Mouse (Mus musculus) liver, embryonic 18 days (tissue): ENCODE data around the gene Olfr1061. TPM values are rescaled to one million over a fixed set of nuclear protein-coding genes. Genes with fewer than 3 reads are reported as not detected.

Source experiments
- polyA plus RNA-seq: library from polyadenylated mRNA; depleted of rRNA; stranded (reverse); fragments of >200 nt; gene quantifications from 2 replicates; pipeline ENCODE4 v1.2.3, GENCODE M21; 2012; rRNA removed

Gene Olfr1061
- not detected in 2 replicates for polyA plus RNA-seq

DNA sequence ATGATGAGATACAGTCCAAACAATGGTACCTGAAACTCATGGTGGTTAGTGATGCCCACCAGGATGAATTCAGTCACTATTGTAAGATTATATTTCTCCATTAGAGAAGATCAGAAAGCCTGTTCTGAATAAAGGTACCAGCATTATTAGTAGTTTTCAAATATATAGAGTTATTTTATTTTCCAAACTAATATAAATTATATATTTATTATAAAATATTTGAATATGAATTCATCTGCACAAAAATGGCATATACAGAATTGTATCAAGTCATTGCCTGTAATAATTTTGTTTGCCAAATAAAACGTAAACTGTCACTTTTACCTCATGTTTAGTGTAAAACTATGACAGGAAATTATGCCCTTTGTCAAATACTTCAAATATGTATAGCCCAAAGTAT is at the start of gene Olfr1061:
Gene Olfr1061 (minus strand): TSS at position 101 of the 400 bp plus-strand sequence.

GRCm38 (mm10) chr2:86456169-86456568 is 42.3 kb upstream of the Olfr1061 start, which contains the start of gene Olfr1066:
Gene Olfr1066 (minus strand): TSS chr2:86456269.

DNA sequence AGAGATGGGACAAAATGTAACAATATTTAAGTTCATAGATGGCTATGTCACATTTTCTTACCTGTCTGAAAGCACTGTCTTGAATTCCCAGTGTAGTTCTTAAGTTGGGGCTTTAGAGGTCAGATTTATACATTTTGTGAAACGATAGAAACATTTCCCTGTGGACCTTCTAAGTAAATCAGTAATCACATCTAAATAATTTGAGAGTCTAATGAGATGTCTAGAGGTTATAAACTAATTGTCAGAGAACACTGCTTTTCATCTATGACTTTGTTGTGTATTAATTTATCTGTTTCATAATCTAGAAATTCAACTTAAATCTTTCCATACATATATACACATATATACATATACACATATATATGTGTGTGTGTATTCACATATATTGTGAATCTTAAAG is 36.6 kb upstream of the Olfr1061 start, which contains the start of gene Olfr1065:
Gene Olfr1065 (minus strand): TSS at position 101 of the 400 bp plus-strand sequence.

GRCm38 (mm10) chr2:86426649-86427048 is 12.8 kb upstream of the Olfr1061 start, which contains the start of gene Olfr1062:
Gene Olfr1062 (minus strand): TSS chr2:86426749.

GRCm38 (mm10) chr2:86388461-86388860 is 25.4 kb downstream of the Olfr1061 start, which contains the start of gene Olfr1058:
Gene Olfr1058 (minus strand): TSS chr2:86388561.

DNA sequence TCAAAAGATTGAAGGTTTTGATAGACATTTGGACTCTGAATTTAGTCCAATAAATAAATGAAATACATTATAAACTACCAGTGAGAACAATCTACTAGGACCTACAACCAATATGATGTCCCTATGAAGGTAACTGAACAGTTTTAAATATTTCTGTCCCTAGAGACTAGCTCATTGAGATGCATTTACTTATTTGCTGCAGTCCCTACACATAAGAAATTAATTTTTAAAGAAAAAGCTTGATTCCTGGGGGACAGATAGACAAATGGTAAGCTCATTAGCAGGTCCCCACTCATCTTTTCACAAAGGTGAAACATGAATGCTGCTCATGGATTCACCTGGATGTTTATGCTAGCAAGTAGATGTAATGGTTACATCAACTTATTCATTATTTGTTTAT is 35.6 kb downstream of the Olfr1061 start, which contains the start of gene Olfr1057:
Gene Olfr1057 (minus strand): TSS at position 101 of the 400 bp plus-strand sequence.

Other genes with a start within 250 kb of the Olfr1061 start
- gene Olfr1043, start 246.5 kb downstream of the Olfr1061 start, polyA plus RNA-seq = not detected in 2 replicates
- gene Olfr1044, start 236.2 kb downstream of the Olfr1061 start, polyA plus RNA-seq = not detected in 2 replicates
- not detected in 2 replicates for gene Olfr52, start 228.4 kb downstream of the Olfr1061 start, polyA plus RNA-seq
- not detected in 2 replicates for gene Olfr1045, start 211.0 kb downstream of the Olfr1061 start, polyA plus RNA-seq
- gene Olfr1046, start 194.7 kb downstream of the Olfr1061 start, polyA plus RNA-seq = not detected in 2 replicates
- gene Olfr1047, start 182.6 kb downstream of the Olfr1061 start, polyA plus RNA-seq = not detected in 2 replicates
- not detected in 2 replicates for gene Olfr1048, start 173.8 kb downstream of the Olfr1061 start, polyA plus RNA-seq
- gene Olfr1049, start 155.7 kb downstream of the Olfr1061 start, polyA plus RNA-seq = not detected in 2 replicates
- gene Olfr1051, start 135.0 kb downstream of the Olfr1061 start, polyA plus RNA-seq = not detected in 2 replicates
- gene Olfr1052, start 121.6 kb downstream of the Olfr1061 start, polyA plus RNA-seq = not detected in 2 replicates
- gene Olfr1053, start 98.8 kb downstream of the Olfr1061 start, polyA plus RNA-seq = not detected in 2 replicates
- gene Olfr1054, start 78.6 kb downstream of the Olfr1061 start, polyA plus RNA-seq = not detected in 2 replicates
- not detected in 2 replicates for gene Olfr1055, start 63.8 kb downstream of the Olfr1061 start, polyA plus RNA-seq
- gene Olfr1056, start 51.6 kb downstream of the Olfr1061 start, polyA plus RNA-seq = not detected in 2 replicates
- not detected in 2 replicates for gene Olfr1057, start 35.7 kb downstream of the Olfr1061 start, polyA plus RNA-seq
- not detected in 2 replicates for gene Olfr1058, start 25.5 kb downstream of the Olfr1061 start, polyA plus RNA-seq
- not detected in 2 replicates for gene Olfr1062, start 12.7 kb upstream of the Olfr1061 start, polyA plus RNA-seq
- gene Olfr1065, start 36.5 kb upstream of the Olfr1061 start, polyA plus RNA-seq = not detected in 2 replicates
- gene Olfr1066, start 42.2 kb upstream of the Olfr1061 start, polyA plus RNA-seq = not detected in 2 replicates
- gene Olfr228, start 73.3 kb upstream of the Olfr1061 start, polyA plus RNA-seq = not detected in 2 replicates
- gene Olfr1076, start 94.4 kb upstream of the Olfr1061 start, polyA plus RNA-seq = not detected in 2 replicates
- not detected in 2 replicates for gene Olfr1079, start 128.4 kb upstream of the Olfr1061 start, polyA plus RNA-seq
- not detected in 2 replicates for gene Olfr1080, start 144.2 kb upstream of the Olfr1061 start, polyA plus RNA-seq
- gene Olfr1082, start 184.9 kb upstream of the Olfr1061 start, polyA plus RNA-seq = not detected in 2 replicates
- gene Olfr1084, start 225.7 kb upstream of the Olfr1061 start, polyA plus RNA-seq = not detected in 2 replicates
- gene Olfr1085, start 248.0 kb upstream of the Olfr1061 start, polyA plus RNA-seq = not detected in 2 replicates